Mouse (Mus musculus) frontal cortex, postnatal 25 days (tissue): ENCODE results near the gene Akip1.

Source experiments
- DNase-seq, 2 experiments: peaks; one replicate each; pipeline ENCODE4 v3.0.0; 2022; ENCODE audit warnings: low spot score in 2 of 2

The Akip1 gene

GRCm38 (mm10) chr7:109707023-109707785, 3.7 kb downstream of the Akip1 start:
- DNase-seq, result peak in 1 of 2 experiments; percentile 40

GRCm38 (mm10) chr7:109708961-109709382, 5.5 kb downstream of the Akip1 start:
- DNase-seq, result no peak

GRCm38 (mm10) chr7:109710069-109710468, 6.6 kb downstream of the Akip1 start:
- DNase-seq, result no peak

GRCm38 (mm10) chr7:109712198-109712597, 8.7 kb downstream of the Akip1 start:
- no peak for DNase-seq

- DNase-seq, result no peak
These were observed 10.0 kb downstream of the Akip1 start for GRCm38 (mm10) chr7:109713434-109713982.

- peak in 1 of 2 experiments; percentile 32 for DNase-seq
These were observed 15.8 kb downstream of the Akip1 start for GRCm38 (mm10) chr7:109719286-109719685.

- DNase-seq, result no peak
These were observed 19.1 kb downstream of the Akip1 start for GRCm38 (mm10) chr7:109722618-109723017.

- DNase-seq, result no peak
These were observed 19.6 kb downstream of the Akip1 start for GRCm38 (mm10) chr7:109723114-109723513.

- DNase-seq, result no peak
These were observed 20.2 kb downstream of the Akip1 start, which contains the start of gene BC051019 for GRCm38 (mm10) chr7:109723697-109724096. BC051019 (minus strand) TSS chr7:109723850.

GRCm38 (mm10) chr7:109731626-109732025, 28.1 kb downstream of the Akip1 start, which contains the start of gene Ascl3:
Ascl3 (minus strand) TSS chr7:109731726.
- no peak for DNase-seq

GRCm38 (mm10) chr7:109734806-109735205, 31.3 kb downstream of the Akip1 start:
- DNase-seq, result no peak

GRCm38 (mm10) chr7:109739822-109740370, 36.4 kb downstream of the Akip1 start:
- no peak for DNase-seq

GRCm38 (mm10) chr7:109741060-109741459, 37.6 kb downstream of the Akip1 start:
- DNase-seq, result no peak

GRCm38 (mm10) chr7:109741703-109742102, 38.2 kb downstream of the Akip1 start:
- no peak for DNase-seq

- no peak for DNase-seq
These were observed 44.3 kb downstream of the Akip1 start for GRCm38 (mm10) chr7:109747747-109748146.

GRCm38 (mm10) chr7:109751427-109752007, 48.0 kb downstream of the Akip1 start:
- DNase-seq, result no peak

GRCm38 (mm10) chr7:109752008-109752925, 48.8 kb downstream of the Akip1 start, which contains the start of gene Tmem9b:
Tmem9b (minus strand) TSS chr7:109752875.
- peak; percentile 72 for DNase-seq

- no peak for DNase-seq
These were observed 50.5 kb downstream of the Akip1 start for GRCm38 (mm10) chr7:109754034-109754433.

GRCm38 (mm10) chr7:109756291-109756690, 52.8 kb downstream of the Akip1 start:
- DNase-seq, result no peak
